ENCODE assay signal across 10 mouse cellular contexts in the genomic region with DNA sequence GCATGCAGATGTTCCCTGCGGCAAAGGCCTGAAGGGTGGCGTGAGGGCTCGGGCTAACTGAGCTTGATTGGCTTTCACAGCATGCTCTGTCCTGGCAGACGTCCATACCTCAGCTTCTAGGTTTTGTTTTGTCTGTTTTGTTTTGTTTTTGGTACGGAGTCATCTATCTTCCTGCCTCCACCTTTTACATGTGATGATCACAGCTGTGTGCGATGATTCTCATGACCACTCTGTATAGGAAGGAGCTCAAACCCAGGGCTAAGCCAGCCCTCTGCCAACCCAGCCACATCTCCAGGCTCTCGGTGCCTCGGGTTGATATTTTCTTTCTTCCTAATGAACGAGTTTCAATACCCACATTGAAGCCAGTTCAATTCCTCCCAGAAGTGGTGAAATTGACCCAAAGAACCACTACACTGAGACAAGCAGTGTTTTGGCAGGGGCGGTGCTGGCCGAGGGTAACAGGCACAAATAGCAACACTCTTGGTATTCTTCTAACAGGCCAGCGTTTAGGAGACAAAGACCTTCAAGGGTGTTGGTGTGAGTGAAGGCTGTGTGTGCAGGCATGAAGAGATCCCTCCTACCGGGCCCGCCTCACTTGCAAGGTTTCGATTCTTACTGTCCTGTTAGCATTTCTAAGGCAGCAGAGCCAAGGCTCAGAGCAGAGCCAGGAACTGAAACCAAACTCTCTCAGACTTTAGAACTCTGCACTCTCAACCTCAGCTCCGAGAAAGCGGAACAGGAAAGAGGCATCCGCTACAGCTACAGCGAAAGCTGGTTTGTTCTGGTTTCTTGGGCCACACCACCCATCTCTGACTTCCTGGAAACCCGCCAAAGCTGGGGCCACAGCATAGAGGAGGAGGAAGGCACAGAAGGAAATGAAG. TPM values are rescaled to one million over a fixed set of nuclear protein-coding genes. Genes with fewer than 3 reads are reported as not detected.
DNase-seq lines count a peak whose midpoint lies in the region; ATAC-seq and TF ChIP-seq lines count a peak whose summit lies in the region.
"Had no signal": no experiment of that assay in that cellular context is flagged by ENCODE, and none has a peak within 500 bp of the region (broad histone marks: within the 10 kb centered on the region; RNA-seq: fewer than 3 reads in every experiment).

No protein-coding gene starts in this region.

- no peak for DNase-seq in forebrain, embryonic 10.5 days (ENCODE audit: extremely low spot score, low spot score)
- DNase-seq in forebrain, embryonic 11.5 days (ENCODE audit: low spot score): no peak
- peak; percentile 96 for DNase-seq in MEL-GATA-1-ER (ENCODE audit: extremely low read depth, low read depth)
- DNase-seq in heart, postnatal 0 days (ENCODE audit: low spot score): peak; percentile 47
- DNase-seq in kidney, postnatal 4 days: peak; percentile 72 to 82
- DNase-seq in telencephalon, adult 2 months (ENCODE audit: low read depth, low spot score): peak; percentile 55

- H3K9me3 ChIP-seq in forebrain, embryonic 10.5 days: peaks cover 16% of the 10 kb centered on the region
- peaks cover 3% of the 10 kb centered on the region; the same call in 1 of the 2 replicates for H3K9me3 ChIP-seq in forebrain, embryonic 11.5 days (ENCODE audit: control insufficient read depth, low read length)
- H3K9me3 ChIP-seq in heart, postnatal 0 days (replicated peaks; ENCODE audit: control insufficient read depth, low read length): peaks cover 7% of the 10 kb centered on the region; the same call in 1 of the 2 replicates

- H3K4me3 ChIP-seq in forebrain, embryonic 10.5 days: no peak overlapping the region
- H3K4me3 ChIP-seq in forebrain, embryonic 11.5 days (ENCODE audit: low read depth, low read length): no peak overlapping the region
- peak overlapping the region; percentile 17; the same call in 1 of the 2 replicates for H3K4me3 ChIP-seq in heart, postnatal 0 days (ENCODE audit: low read depth, low read length)
- H3K4me3 ChIP-seq in macrophage (ENCODE audit: inconsistent target): peak overlapping the region; percentile 3; the same call in 1 of the 2 replicates
- H3K4me3 ChIP-seq: midbrain, embryonic 12.5 days had no signal

- ATAC-seq in forebrain, embryonic 11.5 days (replicated peaks; ENCODE audit: low FRiP score): no peak
- peak; percentile 74 for ATAC-seq in erythroblast, adult 5-6 weeks (replicated peaks; ENCODE audit: low FRiP score, poor library complexity, severe bottlenecking)
- peak; percentile 77 for ATAC-seq in heart, postnatal 0 days (ENCODE audit: insufficient read depth, low read depth)
- ATAC-seq: Patski had no signal

- peaks cover 9% of the 10 kb centered on the region; the same call in 1 of the 2 replicates for H3K79me2 ChIP-seq in macrophage (ENCODE audit: inconsistent target)

- no peak overlapping the region for H3K4me2 ChIP-seq in forebrain, embryonic 11.5 days (ENCODE audit: low read depth, low read length, severe bottlenecking)
- peak overlapping the region; percentile 47 for H3K4me2 ChIP-seq in heart, postnatal 0 days (ENCODE audit: low read depth, low read length)
- H3K4me2 ChIP-seq: midbrain, embryonic 12.5 days had no signal

- TF ChIP-seq CTCF in heart, postnatal 0 days (IDR thresholded peaks at IDR 0.05; ENCODE audit: low read depth): no peak

- H3K27me3 ChIP-seq in forebrain, embryonic 10.5 days (ENCODE audit: poor library complexity, severe bottlenecking): no peaks in the 10 kb centered on the region
- H3K27me3 ChIP-seq in forebrain, embryonic 11.5 days (ENCODE audit: control insufficient read depth, insufficient read depth, low read length): no peaks in the 10 kb centered on the region
- H3K27me3 ChIP-seq in heart, postnatal 0 days (ENCODE audit: control insufficient read depth, insufficient read depth, low read length): no peaks in the 10 kb centered on the region
- H3K27me3 ChIP-seq: midbrain, embryonic 12.5 days; Patski had no signal

- peaks cover 14% of the 10 kb centered on the region for H3K36me3 ChIP-seq in forebrain, embryonic 10.5 days (replicated peaks)
- no peaks in the 10 kb centered on the region for H3K36me3 ChIP-seq in forebrain, embryonic 11.5 days (ENCODE audit: control insufficient read depth, insufficient read depth, low read length)
- H3K36me3 ChIP-seq in heart, postnatal 0 days (replicated peaks; ENCODE audit: control insufficient read depth, insufficient read depth, low read length): peaks cover 14% of the 10 kb centered on the region
- peaks cover 6% of the 10 kb centered on the region for H3K36me3 ChIP-seq in macrophage (ENCODE audit: inconsistent target)

- no peak overlapping the region for H3K9ac ChIP-seq in forebrain, embryonic 11.5 days (ENCODE audit: low read length)
- no peak overlapping the region; the same call in 1 of the 2 replicates for H3K9ac ChIP-seq in heart, postnatal 0 days (replicated peaks; ENCODE audit: low read depth, low read length)
- H3K9ac ChIP-seq: midbrain, embryonic 12.5 days had no signal

- TF ChIP-seq EP300 in heart, postnatal 0 days (IDR thresholded peaks at IDR 0.05; ENCODE audit: low read depth): no peak

- peak overlapping the region; percentile 9; the same call in 1 of the 2 replicates for H3K27ac ChIP-seq in forebrain, embryonic 10.5 days
- H3K27ac ChIP-seq in forebrain, embryonic 11.5 days (ENCODE audit: low read depth, low read length): no peak overlapping the region
- H3K27ac ChIP-seq in heart, postnatal 0 days (ENCODE audit: low read depth): peak overlapping the region; percentile 88
- peak overlapping the region; percentile 99 for H3K27ac ChIP-seq in macrophage
- H3K27ac ChIP-seq: midbrain, embryonic 12.5 days had no signal

- 74% methylated on average over 20 of the region's 20 CpGs for WGBS in forebrain, embryonic 10.5 days
- 71% methylated on average over 20 of the region's 20 CpGs for WGBS in forebrain, embryonic 11.5 days
- 44% methylated on average over 20 of the region's 20 CpGs for WGBS in heart, postnatal 0 days
- WGBS in macrophage (ENCODE audit: missing documents): 5% methylated on average over 20 of the region's 20 CpGs

- H3K4me1 ChIP-seq in forebrain, embryonic 10.5 days: peaks cover 14% of the 10 kb centered on the region; the same call in 1 of the 2 replicates
- no peaks in the 10 kb centered on the region for H3K4me1 ChIP-seq in forebrain, embryonic 11.5 days (replicated peaks; ENCODE audit: control insufficient read depth, insufficient read depth, low read length)
- H3K4me1 ChIP-seq in heart, postnatal 0 days (ENCODE audit: control insufficient read depth, insufficient read depth): peaks cover 8% of the 10 kb centered on the region; the same call in 1 of the 2 replicates
- H3K4me1 ChIP-seq: midbrain, embryonic 12.5 days had no signal

RNA-seq across cellular contexts. Expression of a gene that starts 15.8 kb away (rescaled TPM):
- polyA plus RNA-seq in forebrain, embryonic 10.5 days (2016; fragmentation: Nextera tagmentation; extraction: Ambion mirVana): 28.4 and 32.4 TPM in 2 replicates
- polyA plus RNA-seq in forebrain, embryonic 11.5 days (2014; fragmentation: Nextera tagmentation; extraction: Ambion mirVana): 33.7 and 36.0 TPM in 2 replicates
- 25.7 and 32.3 TPM in 2 replicates for total RNA-seq in erythroblast, adult 5-6 weeks (2015; ENCODE audit: low replicate concordance)
- 55.5 and 63.2 TPM in 2 replicates for total RNA-seq in erythroblast, adult 5-6 weeks (2017; ENCODE audit: low replicate concordance)
- total RNA-seq in heart, postnatal 0 days (2014; rRNA removed; ENCODE audit: low replicate concordance): 35.5 and 38.8 TPM in 2 replicates
- polyA plus RNA-seq in heart, postnatal 0 days (2015; fragmentation: Nextera tagmentation; extraction: Ambion mirVana): 14.7 and 20.2 TPM in 2 replicates
- 1,000 to 10,000 TPM in 1 of 26 experiments, 100 to 1,000 TPM in 25; 166 to 1,000 (median 456) TPM for total RNA-seq in macrophage (2018; cell fraction: chromatin; rRNA removed)
- 100 to 1,000 TPM in 10 of 26 experiments, 10 to 100 TPM in 16; 45.8 to 168 (median 84.2) TPM for total RNA-seq in macrophage (2018; cell fraction: cytosol; rRNA removed)
- total RNA-seq in macrophage (2018; cell fraction: nucleus; rRNA removed): 100 to 1,000 TPM in 25 of 26 experiments, 10 to 100 TPM in 1; 85.0 to 573 (median 305) TPM
- polyA plus RNA-seq in macrophage (2018): 56.4 to 70.3 TPM (median 62.3 TPM) in 3 replicates

Comparison
In these comparisons a context has a peak if more than half of its experiments do, and no peak if none do; other contexts are left out.
1. DNase-seq: peak in MEL-GATA-1-ER (single experiment), heart, postnatal 0 days (single experiment), kidney, postnatal 4 days (2 of 2) and telencephalon, adult 2 months (single experiment); none in forebrain, embryonic 10.5 days (single experiment) and forebrain, embryonic 11.5 days (single experiment).
2. H3K4me3 ChIP-seq: peak in heart, postnatal 0 days (single experiment) and macrophage (single experiment); none in forebrain, embryonic 10.5 days (single experiment) and forebrain, embryonic 11.5 days (single experiment).